Mouse (Mus musculus) cortical plate, adult 2 months (tissue): ENCODE data around the gene Ncoa1.

Experiments
- CTCF ChIP-seq: fragments of 200-500 bp; IDR thresholded peaks from 2 replicates; pipeline ENCODE4 v1.5.1; 2011; ENCODE audit warnings: mild to moderate bottlenecking, control low read depth, low read length; ENCODE audit not compliant: insufficient read depth; ENCODE audit errors: extremely low read depth
- POLR2A ChIP-seq: fragments of 200-500 bp; IDR thresholded peaks from 2 replicates; pipeline ENCODE4 v1.6.1; 2011; ENCODE audit warnings: mild to moderate bottlenecking, low read length, control low read depth; ENCODE audit not compliant: insufficient read depth; ENCODE audit errors: extremely low read depth

- TF ChIP-seq POLR2A (no peak), CTCF (no peak)
Measured at GRCm38 (mm10) chr12:4523688-4524298, 46.8 kb upstream of the Ncoa1 start.
